Mouse (Mus musculus) retina, embryonic 14.5 days (tissue): ENCODE data around the gene Frmd4a.

ENCODE experiments used
- DNase-seq: peaks from one replicate; pipeline ENCODE4 v3.0.0-alpha.2; 2015; ENCODE audit warnings: low spot score

Frmd4a gene

GRCm38 (mm10) chr2:4394641-4395040 is 377.1 kb downstream of the Frmd4a start:
- DNase-seq = no peak

GRCm38 (mm10) chr2:4399721-4400120 is 382.2 kb downstream of the Frmd4a start:
- DNase-seq = no peak

DNA sequence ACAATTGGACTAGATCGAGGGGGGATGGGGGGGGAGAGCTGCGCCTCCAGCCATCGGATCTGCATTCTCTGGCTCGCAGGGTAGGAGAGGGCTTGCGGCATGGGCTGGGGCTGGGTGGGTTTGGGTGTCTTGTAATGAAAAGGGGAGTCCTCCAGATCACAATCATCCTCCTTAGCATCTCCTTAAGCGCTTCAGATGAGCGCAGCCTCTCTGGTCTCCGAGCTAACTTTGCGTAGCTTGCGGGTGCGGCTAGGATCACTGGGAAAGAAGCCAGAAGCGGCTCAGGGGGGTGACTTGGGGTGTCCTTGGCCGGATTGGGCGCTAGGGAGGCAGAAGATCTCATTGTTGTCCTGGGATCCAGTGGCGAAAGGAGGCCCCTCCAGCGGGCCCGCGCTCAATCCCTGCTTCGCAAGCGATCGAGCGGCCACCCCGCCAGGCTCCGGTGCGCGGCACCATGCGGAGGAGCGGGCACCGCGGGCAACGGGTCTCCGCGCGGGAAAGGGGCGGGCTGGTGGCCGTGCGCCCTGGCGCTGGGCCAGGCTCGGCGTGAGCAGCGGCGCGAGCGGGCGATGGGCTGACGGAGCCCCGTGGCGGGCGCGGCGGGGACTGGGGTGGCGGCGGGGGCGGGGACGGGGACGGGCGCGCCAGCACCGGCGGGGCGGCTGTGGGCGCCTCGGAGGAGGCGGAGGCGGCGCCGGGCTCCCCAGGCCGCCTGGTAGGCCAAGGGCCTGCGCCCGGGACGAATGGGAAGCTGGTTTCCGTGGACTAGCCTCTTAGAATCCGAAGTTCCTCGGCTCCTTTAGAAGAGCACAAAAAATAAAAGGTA is 383.5 kb downstream of the Frmd4a start:
- DNase-seq = peak; percentile 66

GRCm38 (mm10) chr2:4401597-4402581 is 384.4 kb downstream of the Frmd4a start:
- DNase-seq = peak; percentile 81

GRCm38 (mm10) chr2:4406977-4407376 is 389.5 kb downstream of the Frmd4a start:
- DNase-seq = no peak

GRCm38 (mm10) chr2:4409810-4410433 is 392.4 kb downstream of the Frmd4a start:
- DNase-seq = no peak

DNA sequence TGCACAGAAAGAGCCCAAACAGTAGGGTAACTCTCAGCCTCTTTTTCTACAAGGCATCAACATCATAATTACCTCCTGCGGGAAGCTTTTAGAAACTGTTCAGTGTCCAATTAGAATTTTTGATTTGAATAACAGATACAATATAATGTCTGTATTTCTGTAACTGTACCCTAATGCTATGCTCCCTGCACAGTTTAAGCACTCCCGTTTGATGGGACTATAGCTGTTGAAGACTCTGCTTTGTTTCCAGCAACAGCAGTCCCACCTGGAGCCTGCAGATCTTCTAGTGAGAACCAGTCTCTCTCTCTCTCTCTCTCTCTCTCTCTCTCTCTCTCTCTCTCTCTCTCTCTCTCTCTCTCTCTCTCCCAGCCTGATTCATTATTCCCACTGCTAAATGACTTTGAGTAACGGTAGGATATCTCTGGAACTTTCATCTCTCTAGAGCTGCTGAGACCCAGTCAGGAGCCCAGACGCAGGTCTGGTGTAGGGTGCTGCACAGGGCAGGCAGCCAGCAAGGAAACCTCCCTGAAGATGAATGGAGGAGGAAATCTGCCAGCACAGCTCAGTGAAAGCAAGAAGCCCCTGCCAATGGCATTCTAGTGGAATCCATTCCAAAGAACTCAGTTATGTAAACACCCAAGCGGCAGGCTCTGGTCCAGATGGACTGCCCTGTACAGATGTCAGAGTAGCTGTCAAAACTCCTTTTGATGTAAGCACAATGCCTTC is 395.5 kb downstream of the Frmd4a start:
- no peak for DNase-seq

GRCm38 (mm10) chr2:4413596-4414335 is 396.2 kb downstream of the Frmd4a start:
- no peak for DNase-seq

DNA sequence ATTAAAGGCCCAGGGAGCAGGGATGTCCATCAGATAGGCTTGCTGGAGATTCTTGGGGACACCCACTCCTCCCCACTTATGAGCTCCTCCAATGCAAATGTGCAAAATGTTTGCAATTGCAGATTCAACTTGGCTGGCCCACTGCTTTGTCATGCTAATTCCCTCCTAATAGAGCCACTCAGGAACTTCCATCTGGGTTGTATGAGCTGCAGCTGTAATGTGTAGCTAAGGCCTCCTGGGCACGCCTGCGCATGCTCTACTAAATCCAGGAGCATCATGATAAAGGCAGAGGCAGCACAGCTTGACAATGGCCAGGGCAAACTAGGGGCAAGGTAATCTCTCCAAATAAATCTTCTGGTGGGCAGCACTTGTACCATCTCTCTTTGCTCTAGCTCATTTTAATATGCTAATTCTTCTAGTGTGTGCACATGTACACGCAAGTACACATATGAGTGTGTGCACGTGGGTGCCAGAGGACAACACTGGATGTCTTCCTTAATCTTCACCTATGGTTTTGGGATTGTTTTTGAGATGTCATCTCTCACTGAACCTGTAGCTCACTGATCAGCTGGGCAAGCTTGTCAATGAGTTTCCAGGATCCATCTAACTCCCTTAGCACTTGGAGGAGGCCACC is 403.3 kb downstream of the Frmd4a start:
- DNase-seq = no peak

DNA sequence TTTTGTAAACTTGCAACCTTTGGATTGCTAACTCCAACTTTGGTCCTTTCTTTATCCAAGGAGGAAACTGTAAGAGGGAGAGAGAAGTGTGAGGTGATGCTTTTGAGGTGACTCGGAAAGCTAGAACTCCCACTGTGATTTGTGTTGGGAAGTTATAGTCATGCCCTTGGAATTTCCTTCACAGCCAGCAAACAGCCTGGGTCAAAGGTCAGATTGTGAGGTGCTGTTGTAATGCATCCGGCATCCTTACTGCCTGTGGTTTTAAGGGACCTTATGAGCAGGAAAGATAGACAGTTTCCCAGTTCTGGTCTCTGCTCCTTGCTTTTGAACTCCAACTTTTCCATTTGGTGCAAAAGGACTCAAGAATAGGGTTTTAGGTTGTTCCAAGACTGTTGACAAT is 404.2 kb downstream of the Frmd4a start:
- DNase-seq = no peak

DNA sequence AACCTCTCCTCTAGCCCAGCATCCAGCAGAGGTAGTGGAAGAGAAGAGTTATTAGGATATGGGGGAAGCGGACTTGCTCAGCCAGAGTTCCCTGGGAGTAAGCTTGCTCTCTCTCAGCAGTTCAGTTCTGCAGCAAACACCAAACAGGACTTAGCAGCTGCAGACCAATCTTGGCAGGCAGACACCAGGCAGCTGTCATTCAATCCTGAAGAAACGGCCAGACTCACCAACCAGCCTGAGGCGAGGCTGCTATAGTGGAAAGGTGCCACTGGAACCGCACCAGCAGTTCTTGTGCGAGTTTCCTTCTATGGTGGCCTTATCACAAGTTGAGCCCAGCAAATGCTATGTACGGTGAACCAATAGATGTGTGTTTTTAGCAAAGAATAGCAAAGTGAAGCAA is 406.4 kb downstream of the Frmd4a start:
- DNase-seq = no peak

DNA sequence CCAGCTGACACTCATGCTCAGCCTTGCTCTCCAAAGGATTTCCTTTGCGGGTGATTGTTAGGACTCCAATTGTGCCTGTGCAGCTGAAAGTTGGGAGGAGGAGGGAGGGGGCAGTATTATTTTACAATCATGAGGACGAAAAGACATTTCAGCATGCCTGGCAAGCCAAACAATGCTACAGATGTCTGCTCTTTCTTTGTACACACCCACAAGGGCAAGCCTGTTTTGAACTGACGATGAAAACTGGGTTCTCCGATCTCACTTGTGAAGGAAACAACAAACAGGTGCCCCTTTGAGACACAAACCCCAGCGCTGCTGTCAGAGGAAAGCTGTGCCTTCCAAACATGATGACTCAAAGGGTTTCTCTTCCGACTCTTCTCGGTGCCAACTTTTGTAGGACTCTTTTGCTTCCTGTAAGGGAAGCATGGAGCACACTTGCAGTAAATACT is 410.9 kb downstream of the Frmd4a start:
- no peak for DNase-seq

GRCm38 (mm10) chr2:4433119-4433518 is 415.6 kb downstream of the Frmd4a start:
- no peak for DNase-seq

DNA sequence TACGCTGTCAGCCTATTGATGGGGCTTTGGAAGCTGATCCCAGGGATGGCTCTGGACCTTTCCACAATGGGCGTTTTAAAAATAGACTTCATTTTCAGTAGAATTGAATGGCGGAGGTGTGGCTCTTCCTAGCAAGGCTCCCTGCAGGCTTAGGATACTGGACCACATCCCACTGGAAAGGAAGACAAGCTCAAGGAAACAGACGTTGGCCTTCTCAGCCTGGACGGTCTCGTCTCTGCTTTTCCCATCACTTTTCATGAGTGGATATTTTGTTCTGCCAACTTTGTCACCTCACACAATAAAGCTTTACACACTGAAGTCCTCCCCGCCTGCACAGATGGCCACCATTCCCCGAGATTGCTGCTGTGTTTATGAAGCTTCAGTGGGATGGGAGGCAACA is 417.5 kb downstream of the Frmd4a start:
- DNase-seq = no peak

- peak; percentile 74 for DNase-seq
Measured at GRCm38 (mm10) chr2:4436361-4437231, 419.1 kb downstream of the Frmd4a start.

GRCm38 (mm10) chr2:4438739-4439138 is 421.2 kb downstream of the Frmd4a start:
- no peak for DNase-seq

DNA sequence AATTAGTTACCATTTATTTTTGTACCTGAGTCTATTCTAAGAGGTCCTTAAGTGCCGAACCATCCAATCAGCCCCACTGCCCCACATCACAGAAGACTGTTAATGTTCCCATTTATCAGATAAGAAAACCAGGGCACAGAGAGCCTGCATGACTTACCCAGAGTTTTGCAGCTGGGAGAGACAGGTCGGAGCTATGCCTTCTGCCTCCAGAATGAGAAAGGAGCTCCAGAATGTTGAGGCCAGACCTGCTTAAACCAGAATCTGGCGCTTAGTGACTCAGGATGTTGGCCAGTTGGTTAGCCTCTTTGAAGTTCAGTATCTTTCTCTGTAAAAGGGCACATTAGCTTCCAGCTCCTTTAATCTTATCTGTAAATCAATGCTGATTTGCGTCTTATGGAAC is 422.4 kb downstream of the Frmd4a start:
- DNase-seq = no peak

DNA sequence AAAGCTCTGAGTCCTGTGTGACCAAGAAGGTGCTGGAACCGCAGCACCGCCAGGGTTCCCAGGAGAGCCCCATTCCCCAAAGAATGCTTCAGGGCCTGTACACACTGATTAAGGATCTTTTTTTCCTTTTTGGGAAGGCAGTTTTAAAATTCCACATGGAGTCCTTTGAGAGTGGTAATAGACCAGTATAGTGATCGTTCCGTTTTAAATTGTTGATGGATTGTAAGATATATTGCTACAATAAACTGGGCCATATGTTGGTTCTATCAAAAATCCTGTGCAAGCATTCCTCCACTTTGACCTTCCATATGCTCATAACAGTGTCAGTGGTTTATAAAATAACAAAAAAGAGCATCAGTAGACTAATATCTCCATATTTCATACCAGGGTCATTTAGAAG is 424.3 kb downstream of the Frmd4a start:
- no peak for DNase-seq

- DNase-seq = no peak
Measured at GRCm38 (mm10) chr2:4444740-4445139, 427.2 kb downstream of the Frmd4a start.
